Mouse (Mus musculus): Measurements from ENCODE around the gene Col23a1. TPM values are rescaled to one million over a fixed set of nuclear protein-coding genes. Genes with fewer than 3 reads are reported as not detected.

The Col23a1 gene
- polyA plus RNA-seq, 1 experiment from 2014 or later: 24.9 TPM

Other genes with a start within 250 kb of the Col23a1 start
- not detected in 2 replicates for gene Olfr1375, start 241.8 kb upstream of the Col23a1 start, polyA plus RNA-seq (2015; fragmentation: Nextera tagmentation; extraction: Ambion mirVana)
- gene Zfp354a, start 230.7 kb upstream of the Col23a1 start, polyA plus RNA-seq (2015; fragmentation: Nextera tagmentation; extraction: Ambion mirVana): 7.8 and 10.2 TPM in 2 replicates
- not detected in 2 replicates for gene Gm12569, start 69.4 kb upstream of the Col23a1 start, polyA plus RNA-seq (2015; fragmentation: Nextera tagmentation; extraction: Ambion mirVana)
- 96.2 and 108 TPM in 2 replicates for gene Clk4, start 28.2 kb upstream of the Col23a1 start, polyA plus RNA-seq (2015; fragmentation: Nextera tagmentation; extraction: Ambion mirVana)
- 0.52 TPM in 1 of 2 replicates, not detected in the other for gene BC049762, start 26.9 kb upstream of the Col23a1 start, polyA plus RNA-seq (2015; fragmentation: Nextera tagmentation; extraction: Ambion mirVana)